Mouse (Mus musculus) intestine, embryonic 16.5 days (tissue): Measurements from ENCODE around the gene Thumpd3. TPM values are rescaled to one million over a fixed set of nuclear protein-coding genes. Genes with fewer than 3 reads are reported as not detected.

Experiments
- ATAC-seq: fragments of 200-750 bp; cut with Nextera tagmentation; 2 replicates; pipeline ENCODE4 v1.8.0; 2017; ENCODE audit warnings: moderate TSS enrichment, moderate library complexity
- H3K27ac ChIP-seq: fragments of 300-500 bp; sonication (generic); 2 replicates; pipeline ENCODE4 v1.5.1; 2014; ENCODE audit warnings: mild to moderate bottlenecking, low read length
- H3K27me3 ChIP-seq: fragments of 300-500 bp; sonication (generic); replicated peaks from 2 replicates; pipeline ENCODE4 v1.6.1; 2014; ENCODE audit warnings: low read length, control low read depth, mixed read lengths; ENCODE audit not compliant: control insufficient read depth, insufficient read depth
- H3K36me3 ChIP-seq: fragments of 300-500 bp; sonication (generic); 2 replicates; pipeline ENCODE4 v1.6.1; 2014; ENCODE audit warnings: low read length, control low read depth; ENCODE audit not compliant: control insufficient read depth, insufficient read depth
- H3K4me1 ChIP-seq: fragments of 300-500 bp; sonication (generic); 2 replicates; pipeline ENCODE4 v1.6.1; 2014; ENCODE audit warnings: low read length, control low read depth, mixed read lengths; ENCODE audit not compliant: control insufficient read depth, insufficient read depth
- H3K4me2 ChIP-seq: fragments of 300-500 bp; sonication (generic); 2 replicates; pipeline ENCODE4 v1.6.1; 2014; ENCODE audit warnings: low read depth, low read length, control low read depth
- H3K4me3 ChIP-seq: fragments of 300-500 bp; sonication (generic); 2 replicates; pipeline ENCODE4 v1.5.1; 2014; ENCODE audit warnings: mild to moderate bottlenecking, low read length
- H3K9ac ChIP-seq: fragments of 300-500 bp; sonication (generic); 2 replicates; pipeline ENCODE4 v1.6.1; 2014; ENCODE audit warnings: low read depth, low read length
- H3K9me3 ChIP-seq: fragments of 300-500 bp; sonication (generic); 2 replicates; pipeline ENCODE4 v1.6.1; 2016; ENCODE audit warnings: low read length, control low read depth; ENCODE audit not compliant: control insufficient read depth
- WGBS: fragments of 180-500 bp; shearing (Covaris S2); extraction: QIAGEN DNeasy Blood & Tissue Kit; methylation state at CpG from one replicate; pipeline ENCODE4 v1.1.7; 2014; 5-methylcytosine and 5-hydroxymethylcytosine counted together
- polyA plus RNA-seq: library from polyadenylated mRNA; unstranded; fragments of >200 nt; fragmentation: Nextera tagmentation; extraction: Ambion mirVana; gene quantifications from 2 replicates; pipeline ENCODE4 v1.2.1, GENCODE M21; 2015

The Thumpd3 gene
- polyA plus RNA-seq, 1 experiment from 2014 or later: 63.0 TPM

- H3K4me3 ChIP-seq: no peak overlapping the region
- H3K9ac ChIP-seq: no peak overlapping the region
- H3K4me2 ChIP-seq: no peak overlapping the region
- 0 out of 2 replicates have a peak, but pooled peaks have one; percentile 30 for ATAC-seq
- H3K36me3 ChIP-seq: no peaks in the 10 kb centered on the region
- H3K4me1 ChIP-seq: peaks cover 5% of the 10 kb centered on the region
- no peak overlapping the region for H3K27ac ChIP-seq
- WGBS: 91% methylated on average over 1 of the region's 1 CpGs
- H3K27me3 ChIP-seq: no peaks in the 10 kb centered on the region
- no peaks in the 10 kb centered on the region for H3K9me3 ChIP-seq
Observed at GRCm38 (mm10) chr6:113069154-113069553, 23.1 kb downstream of the Thumpd3 start.

GRCm38 (mm10) chr6:113075261-113075660 lies 29.2 kb downstream of the Thumpd3 start:
- Histone ChIP-seq H3K4me1 (peaks cover 10% of the 10 kb centered on the region), H3K27ac (peak overlapping the region; percentile 100), H3K27me3 (no peaks in the 10 kb centered on the region), H3K4me2 (peak overlapping the region; percentile 54), H3K9ac (peak overlapping the region; percentile 100), H3K36me3 (no peaks in the 10 kb centered on the region), H3K9me3 (no peaks in the 10 kb centered on the region), H3K4me3 (peak overlapping the region; percentile 91)
- 18% methylated on average over 3 of the region's 3 CpGs for WGBS
- no peak for ATAC-seq

- Histone ChIP-seq H3K9ac (peak overlapping the region; percentile 100), H3K4me3 (peak overlapping the region; percentile 91), H3K27me3 (no peaks in the 10 kb centered on the region), H3K4me2 (peak overlapping the region; percentile 54), H3K36me3 (no peaks in the 10 kb centered on the region), H3K4me1 (peaks cover 12% of the 10 kb centered on the region), H3K9me3 (no peaks in the 10 kb centered on the region), H3K27ac (peak overlapping the region; percentile 100)
- ATAC-seq: peak; percentile 85
- WGBS: under 1% methylated on average over 53 of the region's 55 CpGs
Observed at GRCm38 (mm10) chr6:113076012-113076685, 30.1 kb downstream of the Thumpd3 start.

GRCm38 (mm10) chr6:113076686-113077516 lies 30.9 kb downstream of the Thumpd3 start, which contains the start of gene Setd5:
Setd5 (plus strand) TSS chr6:113077365.
- no peaks in the 10 kb centered on the region for H3K36me3 ChIP-seq
- no peaks in the 10 kb centered on the region for H3K9me3 ChIP-seq
- peak within 1 kb of the TSS; percentile 100 for H3K9ac ChIP-seq
- no peaks in the 10 kb centered on the region for H3K27me3 ChIP-seq
- WGBS: under 1% methylated on average over 76 of the region's 91 CpGs
- peaks cover 16% of the 10 kb centered on the region for H3K4me1 ChIP-seq
- H3K4me2 ChIP-seq: peak within 1 kb of the TSS; percentile 59
- peak within 1 kb of the TSS; percentile 91 for H3K4me3 ChIP-seq
- peak; percentile 89 for ATAC-seq
- H3K27ac ChIP-seq: peak within 1 kb of the TSS; percentile 100

- Histone ChIP-seq H3K4me3 (peak overlapping the region; percentile 91), H3K9me3 (no peaks in the 10 kb centered on the region), H3K27me3 (no peaks in the 10 kb centered on the region), H3K27ac (peak overlapping the region; percentile 100), H3K4me1 (peaks cover 21% of the 10 kb centered on the region), H3K9ac (peak overlapping the region; percentile 100), H3K4me2 (peak overlapping the region; percentile 59), H3K36me3 (no peaks in the 10 kb centered on the region)
- WGBS: 1% methylated on average over 28 of the region's 28 CpGs
- no peak for ATAC-seq
Observed at GRCm38 (mm10) chr6:113077569-113078030, 31.6 kb downstream of the Thumpd3 start.

GRCm38 (mm10) chr6:113078031-113078721 lies 32.2 kb downstream of the Thumpd3 start:
- no peaks in the 10 kb centered on the region for H3K27me3 ChIP-seq
- H3K4me2 ChIP-seq: peak overlapping the region; percentile 59
- H3K9me3 ChIP-seq: no peaks in the 10 kb centered on the region
- no peak for ATAC-seq
- under 1% methylated on average over 18 of the region's 18 CpGs for WGBS
- H3K4me1 ChIP-seq: peaks cover 25% of the 10 kb centered on the region
- H3K4me3 ChIP-seq: peak overlapping the region; percentile 91
- H3K9ac ChIP-seq: peak overlapping the region; percentile 100
- no peaks in the 10 kb centered on the region for H3K36me3 ChIP-seq
- H3K27ac ChIP-seq: peak overlapping the region; percentile 100

GRCm38 (mm10) chr6:113079492-113079891 lies 33.5 kb downstream of the Thumpd3 start:
- 3% methylated on average over 3 of the region's 3 CpGs for whole genome bisulfite sequencing
- Histone ChIP-seq H3K4me2 (peak overlapping the region; percentile 59), H3K9me3 (no peaks in the 10 kb centered on the region), H3K9ac (peak overlapping the region; percentile 65), H3K4me1 (peaks cover 23% of the 10 kb centered on the region), H3K27ac (peak overlapping the region; percentile 83), H3K27me3 (no peaks in the 10 kb centered on the region), H3K4me3 (peak overlapping the region; percentile 52), H3K36me3 (no peaks in the 10 kb centered on the region)
- no peak for ATAC-seq

- Histone ChIP-seq H3K4me2 (peak overlapping the region; percentile 24), H3K4me3 (0 out of 2 replicates have a peak overlapping the region, but pooled peaks have one; percentile 1), H3K27ac (0 out of 2 replicates have a peak overlapping the region, but pooled peaks have one; percentile 3), H3K9ac (no peak overlapping the region), H3K4me1 (peaks cover 21% of the 10 kb centered on the region), H3K9me3 (no peaks in the 10 kb centered on the region), H3K36me3 (no peaks in the 10 kb centered on the region), H3K27me3 (no peaks in the 10 kb centered on the region)
- 18% methylated on average over 6 of the region's 6 CpGs for WGBS
- peak; percentile 47 for ATAC-seq
Observed at GRCm38 (mm10) chr6:113082229-113082628, 36.2 kb downstream of the Thumpd3 start.

- peaks cover 21% of the 10 kb centered on the region for H3K4me1 ChIP-seq
- no peak overlapping the region for H3K4me2 ChIP-seq
- H3K36me3 ChIP-seq: no peaks in the 10 kb centered on the region
- H3K27me3 ChIP-seq: no peaks in the 10 kb centered on the region
- WGBS: 51% methylated on average over 4 of the region's 4 CpGs
- H3K27ac ChIP-seq: no peak overlapping the region
- H3K9me3 ChIP-seq: no peaks in the 10 kb centered on the region
- no peak overlapping the region for H3K9ac ChIP-seq
- no peak for ATAC-seq
- H3K4me3 ChIP-seq: no peak overlapping the region
Observed at GRCm38 (mm10) chr6:113084590-113084989, 38.6 kb downstream of the Thumpd3 start.
